Mouse (Mus musculus): Measurements from ENCODE around the gene Igdcc3. TPM values are rescaled to one million over a fixed set of nuclear protein-coding genes. Genes with fewer than 3 reads are reported as not detected.

The Igdcc3 gene
- total and polyA plus RNA-seq, 3 experiments: 0.21 to 0.26 TPM; not detected in 1

- H3K79me2 ChIP-seq (replicated peaks; ENCODE audit: control insufficient read depth, extremely low read depth, insufficient read depth, poor library complexity, severe bottlenecking): no peaks in the 10 kb centered on the region
- TF ChIP-seq HCFC1 (IDR thresholded peaks at IDR 0.05; ENCODE audit: low read depth, low read length) (no peak), MXI1 (IDR thresholded peaks at IDR 0.05; ENCODE audit: low read depth, low read length) (no peak), ZC3H11A (IDR thresholded peaks at IDR 0.05; ENCODE audit: low read depth, low read length) (peak; percentile 84), SIN3A (IDR thresholded peaks at IDR 0.05; ENCODE audit: low read length) (no peak), MEF2A (IDR thresholded peaks at IDR 0.05; ENCODE audit: borderline replicate concordance, low read depth, low read length) (peak; percentile 65; the same call in 1 of the 2 replicates), ZKSCAN1 (IDR thresholded peaks at IDR 0.05; ENCODE audit: borderline replicate concordance, low read depth, low read length) (no peak), EP300 (IDR thresholded peaks at IDR 0.05; ENCODE audit: low read length) (0 out of 2 replicates have a peak, but pooled peaks have one; percentile 25), CHD1 (IDR thresholded peaks at IDR 0.05; ENCODE audit: low read depth, low read length) (no peak), NRF1 (IDR thresholded peaks at IDR 0.05; ENCODE audit: low read depth, low read length) (peak; percentile 49; the same call in 1 of the 2 replicates), NELFE (IDR thresholded peaks at IDR 0.05; ENCODE audit: low read depth, low read length) (0 out of 2 replicates have a peak, but pooled peaks have one; percentile 51), ZNF384 (IDR thresholded peaks at IDR 0.05; ENCODE audit: low read depth, low read length) (no peak), JUND (conservative IDR thresholded peaks at IDR 0.05; ENCODE audit: low read depth, low read length) (no peak), IRF4 (IDR thresholded peaks at IDR 0.05; ENCODE audit: low read depth, low read length) (peak; percentile 68), POLR2AphosphoS2 (IDR thresholded peaks at IDR 0.05; ENCODE audit: low read depth, low read length) (no peak), KAT2A (IDR thresholded peaks at IDR 0.05; ENCODE audit: insufficient replicate concordance, low read length) (no peak), UBTF (IDR thresholded peaks at IDR 0.05; ENCODE audit: low read depth, low read length) (no peak), TBP (conservative IDR thresholded peaks at IDR 0.05; ENCODE audit: low read depth, low read length) (no peak), RAD21 (IDR thresholded peaks at IDR 0.05; ENCODE audit: low read depth, low read length) (peak; percentile 86), PAX5 (IDR thresholded peaks at IDR 0.05; ENCODE audit: low read length) (no peak), MAX (IDR thresholded peaks at IDR 0.05; ENCODE audit: low read length) (no peak), CHD2 (IDR thresholded peaks at IDR 0.05; ENCODE audit: low read length) (no peak), POLR2A (IDR thresholded peaks at IDR 0.05; ENCODE audit: low read depth, low read length) (no peak), SMC3 (IDR thresholded peaks at IDR 0.05; ENCODE audit: low read depth, low read length) (peak; percentile 99), MYC (IDR thresholded peaks at IDR 0.05; ENCODE audit: low read depth, low read length) (0 out of 2 replicates have a peak, but pooled peaks have one; percentile 23), CTCF (conservative IDR thresholded peaks at IDR 0.05 in 1 of 2, IDR thresholded peaks at IDR 0.05 in 1 of 2; ENCODE audit: low read depth in 2 of 2, low read length in 2 of 2) (peak; percentile 32 to 94; a peak in 3 of 4 replicates), RCOR1 (conservative IDR thresholded peaks at IDR 0.05; ENCODE audit: low read depth, low read length) (no peak), TCF12 (IDR thresholded peaks at IDR 0.05; ENCODE audit: low read depth, low read length) (no peak)
- no peaks in the 10 kb centered on the region for H3K36me3 ChIP-seq (replicated peaks in 1 of 2; ENCODE audit: control insufficient read depth in 1 of 2, insufficient read depth in 1 of 2, low read length in 1 of 2)
- peaks cover 13 to 27% of the 10 kb centered on the region in 2 experiments; a peak in 3 of 4 replicates for H3K4me1 ChIP-seq (ENCODE audit: control insufficient read depth in 1 of 2, insufficient read depth in 2 of 2)
- in situ Hi-C loops (cut with MboI; ENCODE audit: low pct_ligation_motif_present, low pct_unique_long_range_greater_than_20kb, low sequenced_read_pairs): no loop called here
- H3K4me2 ChIP-seq (ENCODE audit: insufficient read depth, low read depth, poor library complexity, severe bottlenecking): no peak overlapping the region
- H3K27me3 ChIP-seq (replicated peaks): peaks cover 31% of the 10 kb centered on the region
- peak; percentile 77 for DNase-seq (ENCODE audit: extremely low read depth)
- H3K9ac ChIP-seq (ENCODE audit: insufficient read depth, low read depth): no peak overlapping the region
- H3K4me3 ChIP-seq (replicated peaks in 1 of 3; ENCODE audit: low read depth in 2 of 3, low read length in 2 of 3, poor library complexity in 1 of 3): no peak overlapping the region
- no peaks in the 10 kb centered on the region for H3K9me3 ChIP-seq (replicated peaks; ENCODE audit: low read length)
- no peak overlapping the region for H3K27ac ChIP-seq (ENCODE audit: insufficient read depth, low read depth)
- dilution Hi-C loops (cut with MboI; ENCODE audit: extremely low pct_ligation_motif_present, extremely low pct_unique_long_range_greater_than_20kb, low sequenced_read_pairs): no loop called here
Measured at GRCm38 (mm10) chr9:65133739-65134138, 7.2 kb upstream of the Igdcc3 start.

Measured in CH12.LX (cell line).